Mouse (Mus musculus): ENCODE data around the gene Eif2ak4.

DNA sequence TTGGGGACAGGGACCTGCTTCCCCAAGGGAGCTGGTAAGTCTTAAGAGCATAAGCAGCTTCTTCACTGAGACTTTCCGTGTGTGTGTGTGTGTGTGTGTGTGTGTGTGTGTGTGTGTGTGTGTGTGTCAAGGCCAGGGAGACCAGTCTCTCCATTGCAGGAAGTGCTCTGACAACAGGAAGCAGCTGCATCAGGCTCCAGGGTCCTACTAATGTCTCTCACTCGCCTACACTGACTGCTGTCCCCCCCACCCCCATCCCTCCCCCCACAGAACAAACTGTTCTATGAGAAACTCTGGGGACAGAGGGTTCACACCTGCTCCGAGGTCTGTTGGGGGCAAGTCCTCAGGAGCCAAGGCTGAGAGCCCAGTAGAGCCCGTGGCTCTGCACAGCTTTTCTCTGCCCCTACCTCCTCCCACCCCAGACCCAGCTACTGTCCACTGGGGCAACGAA is 102.9 kb downstream of the Eif2ak4 start:
- no peak; the same call in 1 of the 2 replicates for TF ChIP-seq POLR2A (IDR thresholded peaks at IDR 0.05; ENCODE audit: low read depth, low read length)
- TF ChIP-seq CTCF (IDR thresholded peaks at IDR 0.05; ENCODE audit: extremely low read depth, insufficient read depth, insufficient read length, insufficient replicate concordance), result no peak
